Mouse (Mus musculus): ENCODE data around the gene Sycp1. TPM values are rescaled to one million over a fixed set of nuclear protein-coding genes. Genes with fewer than 3 reads are reported as not detected.
A peak's percentile ranks its signal among the peaks of the same experiment; 100 is the strongest.

Sycp1 gene
- polyA plus RNA-seq, 1 experiment = not detected

- 95% methylated on average over 1 of the region's 1 CpGs for WGBS
- H3K27me3 ChIP-seq (ENCODE audit: control insufficient read depth, insufficient read depth, low read length) = no peaks in the 10 kb centered on the region
- H3K27ac ChIP-seq (ENCODE audit: insufficient read depth, low read length) = no peak overlapping the region
- H3K36me3 ChIP-seq (ENCODE audit: control insufficient read depth, insufficient read depth, low read length) = no peaks in the 10 kb centered on the region
- TF ChIP-seq POLR2A (IDR thresholded peaks at IDR 0.05; ENCODE audit: low read depth, low read length) = no peak
- H3K4me3 ChIP-seq (ENCODE audit: extremely low read depth, insufficient read depth, insufficient read length) = no peak overlapping the region
- DNase-seq (ENCODE audit: low read depth in 1 of 2, low spot score in 2 of 2) = no peak
- no peaks in the 10 kb centered on the region for H3K4me1 ChIP-seq (ENCODE audit: control insufficient read depth, insufficient read depth, insufficient read length)
Observed at GRCm38 (mm10) chr3:102899136-102899535, 36.8 kb downstream of the Sycp1 start.

DNA sequence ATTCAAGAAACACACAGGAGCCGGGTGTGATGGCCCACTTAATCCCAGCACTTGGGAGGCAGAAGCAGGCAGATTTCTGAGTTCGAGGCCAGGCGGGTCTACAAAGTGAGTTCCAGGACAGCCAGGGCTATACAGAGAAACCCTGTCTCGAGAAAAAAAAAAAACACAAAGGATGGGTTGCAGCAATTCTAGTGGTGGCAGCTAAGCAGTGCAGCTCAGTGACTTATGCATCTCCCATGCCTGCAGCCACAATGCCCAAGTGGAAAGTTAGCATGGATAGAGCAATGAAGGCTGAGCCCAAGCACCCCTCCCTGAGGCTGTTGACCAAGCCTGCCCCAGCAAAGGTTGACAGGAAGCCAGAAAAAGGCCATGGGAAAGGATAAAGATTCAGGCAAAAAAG, 55.4 kb downstream of the Sycp1 start:
- TF ChIP-seq POLR2A (IDR thresholded peaks at IDR 0.05; ENCODE audit: low read depth, low read length) (no peak), CTCF (IDR thresholded peaks at IDR 0.05; ENCODE audit: extremely low read depth, insufficient read depth, insufficient read length, insufficient replicate concordance) (no peak)
- H3K27ac ChIP-seq (ENCODE audit: insufficient read depth, low read length) = no peak overlapping the region
- no peak for DNase-seq (ENCODE audit: low read depth in 1 of 2, low spot score in 2 of 2)
- WGBS = 81% methylated on average over 4 of the region's 4 CpGs
- H3K4me1 ChIP-seq (ENCODE audit: control insufficient read depth, insufficient read depth, insufficient read length) = no peaks in the 10 kb centered on the region
- H3K4me3 ChIP-seq (ENCODE audit: extremely low read depth, insufficient read depth, insufficient read length) = no peak overlapping the region
- no peaks in the 10 kb centered on the region for H3K27me3 ChIP-seq (ENCODE audit: control insufficient read depth, insufficient read depth, low read length)
- no peaks in the 10 kb centered on the region for H3K36me3 ChIP-seq (ENCODE audit: control insufficient read depth, insufficient read depth, low read length)

GRCm38 (mm10) chr3:102848661-102849060, 87.2 kb downstream of the Sycp1 start:
- TF ChIP-seq POLR2A (IDR thresholded peaks at IDR 0.05; ENCODE audit: low read depth, low read length) = no peak
- TF ChIP-seq CTCF (IDR thresholded peaks at IDR 0.05; ENCODE audit: extremely low read depth, insufficient read depth, insufficient read length, insufficient replicate concordance) = no peak
- no peak overlapping the region for H3K27ac ChIP-seq (ENCODE audit: insufficient read depth, low read length)
- DNase-seq (ENCODE audit: low read depth in 1 of 2, low spot score in 2 of 2) = no peak
- H3K27me3 ChIP-seq (ENCODE audit: control insufficient read depth, insufficient read depth, low read length) = no peaks in the 10 kb centered on the region
- H3K4me1 ChIP-seq (ENCODE audit: control insufficient read depth, insufficient read depth, insufficient read length) = no peaks in the 10 kb centered on the region
- H3K4me3 ChIP-seq (ENCODE audit: extremely low read depth, insufficient read depth, insufficient read length) = no peak overlapping the region
- no peaks in the 10 kb centered on the region for H3K36me3 ChIP-seq (ENCODE audit: control insufficient read depth, insufficient read depth, low read length)

- Histone ChIP-seq H3K27ac (ENCODE audit: insufficient read depth, low read length) (no peak overlapping the region), H3K36me3 (ENCODE audit: control insufficient read depth, insufficient read depth, low read length) (no peaks in the 10 kb centered on the region), H3K4me3 (ENCODE audit: extremely low read depth, insufficient read depth, insufficient read length) (no peak overlapping the region), H3K4me1 (ENCODE audit: control insufficient read depth, insufficient read depth, insufficient read length) (no peaks in the 10 kb centered on the region), H3K27me3 (ENCODE audit: control insufficient read depth, insufficient read depth, low read length) (no peaks in the 10 kb centered on the region)
- DNase-seq (ENCODE audit: low read depth in 1 of 2, low spot score in 2 of 2) = no peak
- 63% methylated on average over 1 of the region's 1 CpGs for WGBS
- no peak for TF ChIP-seq CTCF (IDR thresholded peaks at IDR 0.05; ENCODE audit: extremely low read depth, insufficient read depth, insufficient read length, insufficient replicate concordance)
- no peak for TF ChIP-seq POLR2A (IDR thresholded peaks at IDR 0.05; ENCODE audit: low read depth, low read length)
Observed at GRCm38 (mm10) chr3:102842386-102842785, 93.5 kb downstream of the Sycp1 start.

DNA sequence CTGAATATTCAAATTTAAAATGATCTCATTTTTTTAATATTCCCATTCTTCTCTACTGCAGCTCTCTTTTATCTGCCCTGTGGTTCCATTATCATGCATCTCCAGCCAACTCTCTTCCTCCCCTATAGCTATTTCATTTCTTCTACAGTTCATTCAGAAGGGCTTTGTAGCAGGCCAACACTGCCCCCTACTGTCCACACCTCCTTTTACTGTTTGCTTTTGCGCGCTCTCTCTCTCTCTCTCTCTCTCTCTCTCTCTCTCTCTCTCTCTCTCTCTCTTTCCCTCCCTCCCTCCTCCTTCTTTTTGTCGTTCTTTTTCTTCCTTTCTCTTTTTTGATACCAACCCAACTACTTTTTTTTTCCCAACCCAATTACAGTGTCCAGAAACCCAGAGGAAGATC, 132.0 kb downstream of the Sycp1 start:
- H3K27me3 ChIP-seq (ENCODE audit: control insufficient read depth, insufficient read depth, low read length) = no peaks in the 10 kb centered on the region
- H3K4me1 ChIP-seq (ENCODE audit: control insufficient read depth, insufficient read depth, insufficient read length) = no peaks in the 10 kb centered on the region
- TF ChIP-seq POLR2A (IDR thresholded peaks at IDR 0.05; ENCODE audit: low read depth, low read length) = no peak
- TF ChIP-seq CTCF (IDR thresholded peaks at IDR 0.05; ENCODE audit: extremely low read depth, insufficient read depth, insufficient read length, insufficient replicate concordance) = peak; percentile 64; the same call in 1 of the 2 replicates
- H3K27ac ChIP-seq (ENCODE audit: insufficient read depth, low read length) = no peak overlapping the region
- DNase-seq (ENCODE audit: low read depth in 1 of 2, low spot score in 2 of 2) = peak; percentile 65 to 76
- no peaks in the 10 kb centered on the region for H3K36me3 ChIP-seq (ENCODE audit: control insufficient read depth, insufficient read depth, low read length)
- WGBS = 2% methylated on average over 3 of the region's 3 CpGs
- H3K4me3 ChIP-seq (ENCODE audit: extremely low read depth, insufficient read depth, insufficient read length) = no peak overlapping the region

- TF ChIP-seq CTCF (IDR thresholded peaks at IDR 0.05; ENCODE audit: extremely low read depth, insufficient read depth, insufficient read length, insufficient replicate concordance) = peak; percentile 3; the same call in 1 of the 2 replicates
- no peak for TF ChIP-seq POLR2A (IDR thresholded peaks at IDR 0.05; ENCODE audit: low read depth, low read length)
- Histone ChIP-seq H3K27ac (ENCODE audit: insufficient read depth, low read length) (no peak overlapping the region), H3K27me3 (ENCODE audit: control insufficient read depth, insufficient read depth, low read length) (no peaks in the 10 kb centered on the region), H3K4me1 (ENCODE audit: control insufficient read depth, insufficient read depth, insufficient read length) (no peaks in the 10 kb centered on the region; the same call in 1 of the 2 replicates), H3K36me3 (ENCODE audit: control insufficient read depth, insufficient read depth, low read length) (no peaks in the 10 kb centered on the region), H3K4me3 (ENCODE audit: extremely low read depth, insufficient read depth, insufficient read length) (no peak overlapping the region)
- no peak for DNase-seq (ENCODE audit: low read depth in 1 of 2, low spot score in 2 of 2)
- WGBS = 15% methylated on average over 4 of the region's 4 CpGs
Observed at GRCm38 (mm10) chr3:102787369-102787768, 148.5 kb downstream of the Sycp1 start.

DNA sequence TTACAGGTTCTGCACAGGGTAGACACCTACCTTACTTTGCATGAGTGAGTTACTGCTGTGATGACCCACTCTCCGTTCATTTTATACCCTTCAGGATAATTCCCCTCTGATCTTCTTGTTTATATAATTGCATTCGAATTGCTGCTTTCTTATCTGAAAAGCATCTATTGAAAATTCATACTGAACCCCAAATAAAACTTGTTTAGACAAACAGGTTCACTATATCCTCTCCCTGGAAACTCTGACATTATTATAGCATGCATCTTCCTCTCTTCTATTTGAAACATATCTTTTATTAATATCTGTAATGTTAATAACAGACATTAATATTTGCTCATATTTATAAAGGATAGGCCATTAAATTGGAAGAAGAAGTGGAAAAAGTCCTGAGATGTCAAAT, 153.3 kb downstream of the Sycp1 start, which contains the start of gene Tshb:
Gene Tshb, minus strand, starts transcription at position 101 of the 400 bp plus-strand sequence.
- TF ChIP-seq CTCF (IDR thresholded peaks at IDR 0.05; ENCODE audit: extremely low read depth, insufficient read depth, insufficient read length, insufficient replicate concordance) (no peak), POLR2A (IDR thresholded peaks at IDR 0.05; ENCODE audit: low read depth, low read length) (no peak)

More for the DNA sequence above, 153.3 kb downstream of the Sycp1 start, which contains the start of gene Tshb:
- whole genome bisulfite sequencing = 80% methylated on average over 2 of the region's 2 CpGs
- H3K4me3 ChIP-seq (ENCODE audit: extremely low read depth, insufficient read depth, insufficient read length) = no peak within 1 kb of the TSS
- no peak for DNase-seq (ENCODE audit: low read depth in 1 of 2, low spot score in 2 of 2)
- H3K36me3 ChIP-seq (ENCODE audit: control insufficient read depth, insufficient read depth, low read length) = no peaks in the 10 kb centered on the region
- H3K4me1 ChIP-seq (ENCODE audit: control insufficient read depth, insufficient read depth, insufficient read length) = no peaks in the 10 kb centered on the region; the same call in 1 of the 2 replicates
- H3K27me3 ChIP-seq (ENCODE audit: control insufficient read depth, insufficient read depth, low read length) = no peaks in the 10 kb centered on the region
- no peak within 1 kb of the TSS for H3K27ac ChIP-seq (ENCODE audit: insufficient read depth, low read length)

Data from spleen, adult 2 months (tissue).